Mouse (Mus musculus) brain, adult 2 months (tissue): Measurements from ENCODE around the gene Zfp821.
"Not testable (repeated sequence)": the region's sequence is repeated elsewhere in the genome, so short reads cannot be mapped to it uniquely, and the experiment has no call there.

ENCODE experiments used
- DNase-seq: peaks from one replicate; pipeline ENCODE4 v3.0.0; 2011; ENCODE audit warnings: low read depth, low spot score

The Zfp821 gene

GRCm38 (mm10) chr8:109712521-109712920 is 7.2 kb downstream of the Zfp821 start:
- peak; percentile 62 for DNase-seq

- DNase-seq: no peak
These were observed 9.6 kb downstream of the Zfp821 start for GRCm38 (mm10) chr8:109714961-109715360.

GRCm38 (mm10) chr8:109725106-109725505 is 19.8 kb downstream of the Zfp821 start:
- DNase-seq: no peak

GRCm38 (mm10) chr8:109731012-109731411 is 25.7 kb downstream of the Zfp821 start:
- peak; percentile 48 for DNase-seq

- DNase-seq: no peak
These were observed 28.7 kb downstream of the Zfp821 start for GRCm38 (mm10) chr8:109734018-109734417.

GRCm38 (mm10) chr8:109736819-109737218 is 31.5 kb downstream of the Zfp821 start:
- peak; percentile 27 for DNase-seq

- peak; percentile 91 for DNase-seq
These were observed 32.1 kb downstream of the Zfp821 start, which contains the start of gene Atxn1l for GRCm38 (mm10) chr8:109737237-109738048. Gene Atxn1l (minus strand): TSS chr8:109737739.

GRCm38 (mm10) chr8:109738049-109738380 is 32.7 kb downstream of the Zfp821 start:
- DNase-seq: no peak

- no peak for DNase-seq
These were observed 42.3 kb downstream of the Zfp821 start for GRCm38 (mm10) chr8:109747468-109748199.

- DNase-seq: no peak
These were observed 44.9 kb downstream of the Zfp821 start for GRCm38 (mm10) chr8:109750274-109750673.

- peak; percentile 66 for DNase-seq
These were observed 45.4 kb downstream of the Zfp821 start for GRCm38 (mm10) chr8:109750699-109751098.

- no peak for DNase-seq
These were observed 46.6 kb downstream of the Zfp821 start for GRCm38 (mm10) chr8:109751731-109752485.

GRCm38 (mm10) chr8:109754696-109755095 is 49.4 kb downstream of the Zfp821 start:
- no peak for DNase-seq

- not testable (repeated sequence) for DNase-seq
These were observed 50.2 kb downstream of the Zfp821 start for GRCm38 (mm10) chr8:109755554-109755953.

GRCm38 (mm10) chr8:109756849-109757248 is 51.5 kb downstream of the Zfp821 start:
- DNase-seq: no peak

- no peak for DNase-seq
These were observed 54.1 kb downstream of the Zfp821 start for GRCm38 (mm10) chr8:109759426-109759825.

GRCm38 (mm10) chr8:109760221-109760620 is 54.9 kb downstream of the Zfp821 start:
- DNase-seq: no peak

GRCm38 (mm10) chr8:109764031-109764430 is 58.7 kb downstream of the Zfp821 start:
- no peak for DNase-seq

GRCm38 (mm10) chr8:109766081-109766480 is 60.7 kb downstream of the Zfp821 start:
- DNase-seq: no peak

GRCm38 (mm10) chr8:109773154-109773553 is 67.8 kb downstream of the Zfp821 start:
- peak; percentile 23 for DNase-seq
